Mouse (Mus musculus) frontal cortex, postnatal 36 days (tissue): ENCODE results near the gene Gtpbp3.

Experiments
- DNase-seq, 2 experiments: peaks; one replicate each; pipeline ENCODE4 v3.0.0; 2022; ENCODE audit warnings: low spot score in 2 of 2

The Gtpbp3 gene

GRCm38 (mm10) chr8:71469411-71469810 is 18.5 kb upstream of the Gtpbp3 start:
- DNase-seq: peak in 1 of 2 experiments; percentile 53

DNA sequence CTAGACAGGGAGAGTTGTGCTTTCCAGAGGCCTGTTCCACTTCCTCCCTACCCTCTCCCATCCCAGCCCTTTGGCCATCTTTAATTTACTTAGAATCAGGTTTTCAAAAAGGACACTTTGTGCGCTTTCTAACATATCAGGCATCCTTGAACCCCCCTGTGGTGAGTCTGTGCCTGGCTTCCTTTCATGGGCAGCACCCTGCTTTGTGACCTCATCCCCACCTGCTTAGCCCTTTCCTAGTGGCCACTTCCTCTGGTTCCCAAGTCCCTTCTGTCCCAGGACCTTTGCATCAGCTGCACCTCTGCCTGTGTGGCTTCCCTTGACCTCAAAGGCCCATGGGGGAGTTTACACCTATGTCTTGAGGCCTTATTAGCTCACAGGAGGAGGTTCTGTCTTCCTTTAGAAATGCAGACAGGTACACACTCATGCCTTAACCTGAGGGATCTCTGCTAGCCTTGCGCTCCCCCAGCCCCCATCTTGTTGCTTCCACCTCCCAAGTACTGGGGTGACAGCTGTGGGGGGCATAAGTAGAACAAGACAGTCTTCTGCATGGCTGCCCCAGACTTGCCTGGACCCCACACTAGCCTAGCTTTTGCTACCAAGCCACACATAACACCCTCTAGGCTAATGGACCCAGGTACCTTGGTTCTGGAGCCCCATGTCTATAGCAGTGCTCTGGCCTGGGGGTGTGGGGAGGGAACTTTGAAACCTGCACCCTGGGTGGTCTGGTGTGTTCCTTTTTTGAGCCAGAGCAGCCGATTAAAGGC is 17.6 kb upstream of the Gtpbp3 start:
- DNase-seq: no peak

DNA sequence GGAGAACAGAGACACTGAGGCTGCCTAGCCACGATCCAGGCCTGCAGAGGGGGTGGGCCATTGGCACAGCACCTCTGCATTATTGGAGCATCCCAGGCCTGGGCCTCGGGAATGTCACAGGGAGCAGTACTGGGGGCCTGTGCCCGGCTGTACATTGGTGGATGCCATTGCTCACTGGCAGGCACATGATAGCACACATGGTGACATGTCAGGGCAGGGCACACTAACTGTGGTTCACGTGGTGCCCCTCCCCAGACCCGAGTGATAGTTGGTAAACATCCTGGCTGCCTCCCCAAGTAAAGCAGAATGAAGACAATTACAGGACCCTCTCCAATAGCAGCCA is 17.0 kb upstream of the Gtpbp3 start:
- DNase-seq: no peak

DNA sequence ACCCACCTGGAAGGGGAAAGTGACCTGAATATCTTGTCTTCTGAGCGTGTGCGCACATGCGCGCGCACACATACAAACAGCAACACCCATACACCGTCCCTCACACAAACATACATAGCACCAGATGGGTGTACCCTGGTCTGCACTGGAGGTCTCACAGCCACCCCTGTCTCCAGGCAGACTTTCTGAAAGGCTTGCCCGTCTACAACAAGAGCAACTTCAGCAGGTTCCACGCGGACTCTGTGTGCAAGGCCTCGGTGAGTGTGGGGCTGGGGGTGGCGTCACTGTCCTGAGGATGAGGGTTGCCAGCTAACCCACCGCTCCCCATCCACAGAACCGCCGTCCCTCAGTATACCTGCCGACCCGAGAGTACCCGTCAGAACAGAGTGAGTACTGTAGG is 16.0 kb upstream of the Gtpbp3 start:
- no peak for DNase-seq

DNA sequence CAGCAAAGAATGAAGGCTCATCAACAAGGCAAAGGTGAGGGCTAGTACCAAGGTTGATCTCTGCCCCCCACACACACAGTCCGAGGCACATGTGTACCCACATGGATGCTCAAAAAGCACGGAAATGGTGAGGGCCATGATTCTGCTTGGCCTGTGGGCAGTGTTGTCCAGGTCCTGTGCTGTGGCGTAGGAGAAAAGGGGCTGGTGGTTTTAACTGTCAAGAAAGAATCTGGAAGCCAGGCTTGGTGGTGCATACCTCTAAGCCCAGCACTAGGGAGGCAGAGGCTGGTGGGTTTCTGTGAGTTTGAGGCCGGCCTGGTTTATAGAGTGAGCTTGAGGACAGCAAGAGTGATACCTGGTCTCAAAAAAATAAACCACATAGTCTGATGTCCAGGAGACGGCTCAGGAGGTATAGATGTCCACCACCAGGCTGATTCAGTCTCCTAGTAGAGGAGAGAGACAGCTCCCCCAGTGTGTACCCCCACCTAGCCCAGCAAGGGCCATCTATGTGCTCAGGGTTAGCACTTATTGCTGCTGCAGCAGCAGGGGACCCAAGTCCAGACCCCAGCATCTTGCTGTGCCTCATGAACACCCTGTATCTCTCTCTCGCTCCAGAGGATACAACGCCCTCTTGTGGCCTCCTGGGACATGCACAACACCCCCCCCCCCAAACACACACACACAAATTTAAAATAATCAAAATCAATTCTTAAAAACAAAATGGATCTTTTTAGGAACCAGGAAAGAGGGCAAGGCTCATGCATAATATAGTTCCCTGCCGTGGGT is 15.1 kb upstream of the Gtpbp3 start:
- no peak for DNase-seq

DNA sequence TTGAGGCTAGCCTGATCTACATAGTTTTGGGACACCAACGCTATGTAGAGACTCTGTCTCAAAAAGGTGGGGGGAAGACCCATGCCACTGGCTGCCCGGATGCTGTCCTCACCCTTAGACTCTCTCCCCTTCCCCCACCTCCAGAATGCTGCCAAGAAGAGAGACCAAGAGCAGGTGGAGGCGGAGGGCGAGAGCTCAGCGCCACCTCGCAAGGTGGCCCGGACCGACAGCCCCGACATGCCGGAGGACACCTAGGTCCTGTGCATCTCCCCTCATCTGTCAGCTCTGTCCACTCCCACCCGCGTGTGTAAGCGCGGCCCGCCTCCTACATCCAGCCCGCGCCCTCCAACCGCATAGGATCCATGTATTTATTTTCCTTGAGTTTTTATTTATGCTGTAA is 13.6 kb upstream of the Gtpbp3 start:
- DNase-seq: no peak

DNA sequence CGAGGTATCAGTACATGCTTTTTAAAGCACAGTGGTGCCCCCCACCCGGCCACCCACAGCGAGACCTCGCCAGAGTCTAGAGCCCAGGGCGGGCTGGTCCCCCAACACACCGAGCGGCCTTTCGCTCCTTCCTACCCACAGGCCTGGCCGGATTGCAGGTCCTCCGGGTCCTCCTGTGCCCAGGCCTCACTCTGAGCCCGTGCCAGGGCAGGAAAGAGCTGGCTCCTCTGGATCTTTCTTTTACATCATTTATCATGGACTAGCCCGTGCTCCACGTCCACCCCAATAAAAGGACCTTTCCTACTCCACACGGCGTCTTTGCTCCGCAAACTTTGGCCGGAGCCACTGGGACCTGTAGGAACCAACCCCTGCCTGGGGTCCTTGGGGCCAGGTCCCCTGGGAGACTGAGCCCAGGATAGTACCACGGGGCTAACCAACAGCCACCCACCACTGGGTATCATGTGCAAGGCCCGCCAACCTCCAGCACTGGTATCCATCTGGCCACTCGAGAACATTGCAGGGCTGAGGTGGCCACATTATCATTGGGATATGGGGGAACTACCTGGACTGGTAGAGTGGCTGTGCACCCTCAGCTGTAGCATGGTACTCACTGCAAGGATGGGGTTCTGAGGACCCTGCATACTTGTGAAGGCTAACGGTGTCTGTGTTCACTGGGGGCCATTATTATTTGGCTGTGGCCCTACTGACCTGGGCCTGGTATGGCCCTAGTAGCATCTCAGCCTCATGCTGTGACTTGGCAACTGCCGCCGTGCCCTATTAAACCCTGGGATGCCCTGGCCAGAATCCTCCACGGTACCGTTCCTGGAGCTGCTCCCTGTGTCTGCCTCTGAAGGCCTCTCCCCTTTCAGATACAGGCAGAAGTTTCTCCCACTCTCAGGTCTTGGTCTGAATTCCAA is 12.9 kb upstream of the Gtpbp3 start:
- no peak for DNase-seq

GRCm38 (mm10) chr8:71475702-71476075 is 12.2 kb upstream of the Gtpbp3 start:
- DNase-seq: no peak

- DNase-seq: peak; percentile 78 to 85
Measured at GRCm38 (mm10) chr8:71476099-71476940, 11.6 kb upstream of the Gtpbp3 start.

GRCm38 (mm10) chr8:71477196-71477845 is 10.6 kb upstream of the Gtpbp3 start:
- DNase-seq: no peak

- DNase-seq: no peak
Measured at GRCm38 (mm10) chr8:71478943-71479342, 9.0 kb upstream of the Gtpbp3 start.

- DNase-seq: no peak
Measured at GRCm38 (mm10) chr8:71483932-71484331, 4.0 kb upstream of the Gtpbp3 start.

- DNase-seq: no peak
Measured at GRCm38 (mm10) chr8:71484736-71485135, 3.2 kb upstream of the Gtpbp3 start.

GRCm38 (mm10) chr8:71485142-71486135 is 2.5 kb upstream of the Gtpbp3 start, which contains the start of gene Ano8:
Gene Ano8 (minus strand): TSS chr8:71485963.
- DNase-seq: peak; percentile 86 to 88

- DNase-seq: no peak
Measured at GRCm38 (mm10) chr8:71486136-71486529, 1.8 kb upstream of the Gtpbp3 start.

- peak; percentile 84 to 91 for DNase-seq
Measured at GRCm38 (mm10) chr8:71488454-71488853, 551 bp downstream of the Gtpbp3 start.

DNA sequence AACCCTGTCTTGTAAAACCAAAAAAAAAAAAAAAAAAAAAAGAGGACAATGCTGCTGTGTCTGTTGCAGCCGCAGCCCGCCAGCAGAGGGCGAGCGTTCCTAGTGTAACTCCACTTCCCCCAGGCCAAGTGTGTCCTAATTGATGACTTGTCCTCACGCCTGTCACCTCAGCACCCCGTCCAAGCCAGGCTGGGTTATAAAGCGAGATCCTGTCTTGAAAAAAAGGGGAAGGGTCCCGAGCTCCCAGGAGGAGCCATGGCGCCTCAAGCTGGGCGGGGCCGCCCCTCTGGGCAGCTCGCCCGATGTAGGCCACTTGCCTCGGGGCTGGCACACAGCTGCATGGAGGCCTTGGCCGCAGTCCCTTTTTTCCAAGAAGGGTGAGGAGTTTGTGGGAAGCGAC is 7.1 kb downstream of the Gtpbp3 start:
- DNase-seq: peak; percentile 75 to 81

GRCm38 (mm10) chr8:71495811-71496210 is 7.9 kb downstream of the Gtpbp3 start:
- no peak for DNase-seq

DNA sequence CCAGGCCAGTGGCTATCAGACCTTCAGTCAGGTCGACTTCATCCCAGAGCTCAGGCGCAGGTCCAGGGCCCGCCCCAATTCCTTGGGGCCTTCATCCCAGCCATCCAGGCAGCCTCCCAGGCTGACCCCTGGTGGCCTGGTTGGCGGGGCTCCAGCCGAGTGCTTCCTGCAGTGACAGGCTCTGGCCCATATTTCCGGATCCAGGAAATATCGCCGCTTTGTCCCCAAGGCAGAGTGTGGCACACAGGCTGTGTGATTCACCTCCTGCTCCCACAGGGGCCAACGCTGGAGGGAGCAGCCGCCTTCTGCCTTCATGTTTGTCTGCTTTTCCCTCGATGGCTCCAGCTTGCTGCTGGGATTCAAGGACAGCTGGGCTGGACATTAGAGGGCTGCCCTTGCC is 8.6 kb downstream of the Gtpbp3 start:
- DNase-seq: no peak
